Mouse (Mus musculus): ENCODE measurements around the gene Gm17662.

DNA sequence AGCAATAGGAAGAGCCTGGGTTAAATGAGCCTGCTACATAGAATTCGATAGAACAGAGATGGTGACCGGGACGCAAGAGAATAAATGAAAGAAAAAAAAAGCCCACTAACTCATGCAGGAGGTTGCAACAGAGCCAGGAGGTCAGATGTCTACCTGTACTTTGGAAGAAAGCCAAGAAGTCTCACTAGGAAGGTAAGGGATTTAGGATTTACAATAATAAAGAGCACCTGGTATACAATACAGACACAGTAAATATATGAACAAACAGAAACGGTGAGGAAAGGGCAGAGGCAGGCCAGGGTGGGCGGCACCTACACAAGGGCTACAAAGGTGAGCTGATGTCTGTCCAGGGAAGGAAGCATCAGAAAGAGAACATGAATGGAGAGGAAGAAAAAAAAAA, 14.9 kb upstream of the Gm17662 start:
- TF ChIP-seq CTCF (IDR thresholded peaks at IDR 0.05; ENCODE audit: low read depth) (no peak), EP300 (IDR thresholded peaks at IDR 0.05; ENCODE audit: low read depth) (no peak)
